Mouse (Mus musculus) spleen, postnatal 36 days (tissue): ENCODE measurements around the gene Olfr1368.
A peak's percentile ranks its signal among the peaks of the same experiment; 100 is the strongest.
"Not testable (repeated sequence)": the region's sequence is repeated elsewhere in the genome, so short reads cannot be mapped to it uniquely, and the experiment has no call there.

Source experiments
- DNase-seq, 2 experiments: peaks; one replicate each; pipeline ENCODE4 v3.0.0; 2022; ENCODE audit warnings: low spot score in 2 of 2, mixed read lengths in 1 of 2

The Olfr1368 gene

GRCm38 (mm10) chr13:21167910-21168300 is 22.2 kb upstream of the Olfr1368 start:
- no peak for DNase-seq

GRCm38 (mm10) chr13:21166936-21167909 is 21.6 kb upstream of the Olfr1368 start:
- DNase-seq: peak; percentile 75 to 85

GRCm38 (mm10) chr13:21162591-21162990 is 16.9 kb upstream of the Olfr1368 start:
- DNase-seq: no peak

GRCm38 (mm10) chr13:21161591-21161990 is 15.9 kb upstream of the Olfr1368 start:
- no peak for DNase-seq

DNA sequence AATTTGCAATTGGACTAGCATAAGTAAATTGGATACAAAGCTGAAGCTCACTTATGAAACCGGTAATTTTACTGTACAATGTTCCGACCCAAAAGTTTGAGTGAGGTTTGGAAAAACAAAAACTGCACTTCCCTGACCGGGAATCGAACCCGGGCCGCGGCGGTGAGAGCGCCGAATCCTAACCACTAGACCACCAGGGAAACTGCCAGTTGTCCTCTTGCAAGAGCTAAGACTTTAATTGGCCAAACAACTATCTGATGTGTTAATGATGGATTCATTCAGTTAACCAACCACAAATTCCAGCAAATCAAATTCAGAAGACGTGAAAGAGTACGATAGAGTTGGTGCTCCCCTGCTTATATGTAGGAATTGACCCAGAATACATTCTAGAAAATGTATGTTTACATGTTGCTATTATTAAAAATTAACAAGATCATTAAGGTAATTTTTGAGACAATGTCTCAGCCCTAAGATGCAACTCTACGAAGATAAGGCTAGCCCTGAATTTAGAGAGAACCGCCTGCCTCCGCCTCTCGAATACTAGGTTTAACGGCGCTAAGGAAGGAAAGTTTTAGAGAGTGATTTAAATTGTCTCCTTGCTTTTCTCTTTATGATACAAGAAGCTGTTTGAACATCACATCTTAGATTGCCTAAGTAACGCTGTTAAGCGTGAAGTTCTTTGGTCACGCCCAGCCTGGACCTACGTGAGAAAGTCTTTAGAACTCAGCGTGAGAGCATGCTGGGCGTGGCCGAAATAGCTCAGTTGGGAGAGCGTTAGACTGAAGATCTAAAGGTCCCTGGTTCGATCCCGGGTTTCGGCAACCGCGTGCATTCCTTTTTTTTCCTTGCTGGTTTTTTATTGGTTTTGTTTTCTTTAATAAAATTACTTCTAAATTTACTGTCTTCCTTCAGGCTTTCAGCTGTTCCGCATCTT is 15.3 kb upstream of the Olfr1368 start:
- peak; percentile 85 to 90 for DNase-seq

DNA sequence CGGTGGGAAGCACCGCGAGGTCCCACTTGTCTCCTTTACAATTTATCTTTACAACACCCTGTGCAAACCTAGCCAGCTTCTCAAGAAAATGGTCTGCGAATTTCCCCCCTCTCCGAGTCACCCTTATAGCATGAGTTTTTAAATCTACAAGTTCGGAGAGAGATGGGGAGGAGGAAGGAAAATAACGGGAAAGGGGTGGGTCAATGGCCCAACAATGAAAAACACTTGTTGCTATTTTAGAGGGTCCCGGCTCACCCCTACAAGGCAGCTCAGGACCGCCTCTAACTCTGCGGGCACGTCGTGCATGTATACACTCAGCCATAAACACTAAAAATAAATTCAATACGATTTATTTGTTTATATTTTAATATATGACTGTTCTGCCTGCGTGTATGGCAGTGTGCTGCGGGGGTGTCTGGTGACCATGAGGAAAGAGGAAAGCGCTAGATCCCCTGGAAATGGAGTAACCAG is 14.4 kb upstream of the Olfr1368 start:
- DNase-seq: no peak

- no peak for DNase-seq
Measured at GRCm38 (mm10) chr13:21159475-21159819, 13.8 kb upstream of the Olfr1368 start.

- DNase-seq: peak; percentile 74
Measured at GRCm38 (mm10) chr13:21158785-21159474, 13.3 kb upstream of the Olfr1368 start.

- no peak for DNase-seq
Measured at GRCm38 (mm10) chr13:21158071-21158470, 12.4 kb upstream of the Olfr1368 start.

DNA sequence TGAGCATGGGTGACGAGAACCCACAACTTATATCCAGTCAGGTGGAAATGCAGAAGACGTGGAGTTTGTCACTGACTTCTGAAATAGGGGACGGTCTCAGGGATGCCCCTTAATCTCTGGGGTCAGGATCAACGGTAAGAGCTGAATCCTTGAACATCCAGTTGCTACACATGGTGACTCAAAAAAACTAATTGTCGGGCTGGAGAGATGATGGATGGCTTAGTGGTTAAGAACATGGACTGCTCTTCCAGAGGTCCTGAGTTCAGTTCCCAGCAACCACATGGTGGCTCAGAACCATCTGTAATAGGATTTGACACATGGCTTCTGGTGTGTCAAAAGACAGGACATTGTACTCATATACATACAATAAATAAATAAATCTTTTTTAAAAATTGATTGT is 10.2 kb upstream of the Olfr1368 start:
- DNase-seq: no peak

DNA sequence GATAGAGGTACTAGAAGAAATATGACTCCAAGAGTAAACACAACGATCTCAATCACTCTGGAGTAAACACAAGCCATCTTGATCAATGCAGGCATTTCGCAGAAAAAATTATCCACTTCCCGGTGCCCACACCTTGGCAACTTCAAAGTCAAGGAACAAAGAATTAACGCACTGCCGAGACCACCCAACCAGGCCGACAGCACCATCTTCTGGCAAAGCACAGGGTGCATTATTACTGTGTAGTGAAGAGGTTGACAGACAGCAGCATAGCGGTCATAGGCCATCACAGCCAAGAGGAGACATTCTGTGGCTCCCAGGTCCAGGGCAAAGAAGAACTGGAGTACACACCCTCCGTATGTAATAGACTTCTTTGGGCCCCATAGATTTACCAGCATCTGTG is 3.2 kb downstream of the Olfr1368 start:
- DNase-seq: no peak

GRCm38 (mm10) chr13:21129339-21129738 is 16.3 kb downstream of the Olfr1368 start, which contains the start of gene Olfr263:
TSS of gene Olfr263 (plus strand) at chr13:21129639.
- not testable (repeated sequence) for DNase-seq

DNA sequence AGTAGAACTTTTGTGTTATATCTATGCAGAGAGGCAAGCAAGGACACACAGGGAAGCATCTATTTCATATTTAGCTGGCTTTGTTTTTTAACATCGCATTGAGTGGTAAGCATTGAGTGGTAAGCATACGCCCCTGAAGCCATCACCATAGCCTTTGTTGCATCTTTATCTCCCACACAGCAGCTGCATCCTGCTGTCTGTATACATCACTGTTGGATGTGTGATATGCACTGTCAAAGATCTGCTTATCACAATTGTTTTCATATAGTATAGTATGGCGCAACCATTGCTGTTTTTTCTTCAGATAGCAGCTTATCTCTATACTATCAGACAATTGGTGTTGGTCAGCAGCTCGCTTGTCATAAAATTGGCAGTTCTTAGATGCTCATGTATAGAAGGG is 31.5 kb downstream of the Olfr1368 start:
- DNase-seq: no peak

GRCm38 (mm10) chr13:21111183-21111582 is 34.5 kb downstream of the Olfr1368 start, which contains the start of gene Olfr1369-ps1:
TSS of gene Olfr1369-ps1 (plus strand) at chr13:21111483.
- DNase-seq: not testable (repeated sequence)

GRCm38 (mm10) chr13:21110441-21110840 is 35.2 kb downstream of the Olfr1368 start:
- no peak for DNase-seq

DNA sequence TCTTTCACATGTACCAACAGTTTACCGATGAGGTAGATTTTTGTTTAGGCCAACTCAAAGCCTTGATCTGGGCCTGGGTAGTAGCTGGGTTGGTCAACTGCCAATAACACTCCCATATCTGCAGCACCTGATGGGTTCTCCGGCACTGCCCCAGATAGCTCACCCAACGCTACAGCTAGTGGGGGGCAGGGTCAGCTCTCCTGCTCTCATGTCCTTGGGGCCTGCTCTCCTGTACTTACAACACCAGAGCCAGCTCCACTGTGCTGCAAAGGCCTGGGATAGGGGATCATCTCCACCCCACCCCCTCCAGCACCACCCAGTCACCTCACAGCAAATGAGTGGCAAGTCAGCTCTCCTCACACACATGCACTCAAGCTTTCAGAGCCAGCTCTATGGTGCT is 35.9 kb downstream of the Olfr1368 start:
- DNase-seq: no peak
